ENCODE assay signal across 10 mouse cellular contexts in the genomic region with DNA sequence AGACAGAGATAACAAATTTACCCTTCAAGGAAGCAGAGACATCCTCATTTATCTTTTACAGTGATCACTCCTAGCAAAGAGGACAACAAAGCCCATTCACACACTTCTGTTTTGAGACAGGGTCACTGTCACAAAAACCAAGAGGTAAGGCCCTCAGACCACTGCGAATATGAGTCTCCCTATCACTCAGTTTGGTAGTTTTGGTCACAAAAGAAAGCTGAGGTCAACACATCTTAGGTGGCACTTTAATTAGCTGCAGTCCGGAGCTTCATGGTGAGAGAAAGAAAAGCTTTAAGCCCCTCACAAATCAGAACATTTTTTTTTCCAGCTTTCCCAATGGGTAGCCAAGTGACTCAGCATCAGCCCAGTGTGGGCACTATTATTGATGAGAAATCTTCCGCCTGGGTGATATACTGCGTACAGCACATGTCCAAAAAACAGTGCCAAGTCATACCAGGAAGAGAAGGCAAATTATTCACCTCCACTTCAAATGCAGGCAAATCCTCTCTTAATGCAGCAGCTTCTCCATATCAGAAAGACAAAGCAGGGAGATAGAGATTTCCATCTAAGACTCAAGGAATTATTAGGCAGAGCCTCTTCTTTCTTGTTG.
DNase-seq lines count a peak whose midpoint lies in the region; ATAC-seq lines count a peak whose summit lies in the region.
"Had no signal": no experiment of that assay in that cellular context is flagged by ENCODE, and none has a peak within 500 bp of the region (broad histone marks: within the 10 kb centered on the region; RNA-seq: fewer than 3 reads in every experiment).

No protein-coding gene starts in this region.

- no peak overlapping the region for H3K4me2 ChIP-seq in forebrain, embryonic 13.5 days
- H3K4me2 ChIP-seq in midbrain, embryonic 12.5 days (replicated peaks), result no peak overlapping the region
- H3K4me2 ChIP-seq in heart, embryonic 11.5 days, result no peak overlapping the region
- H3K4me2 ChIP-seq: limb, embryonic 15.5 days had no signal

- no peaks in the 10 kb centered on the region for H3K9me3 ChIP-seq in forebrain, embryonic 13.5 days (replicated peaks)
- no peaks in the 10 kb centered on the region for H3K9me3 ChIP-seq in midbrain, embryonic 12.5 days
- H3K9me3 ChIP-seq in heart, embryonic 11.5 days (replicated peaks; ENCODE audit: control insufficient read depth, low read length), result no peaks in the 10 kb centered on the region
- H3K9me3 ChIP-seq: limb, embryonic 15.5 days had no signal

- no peak overlapping the region for H3K27ac ChIP-seq in forebrain, embryonic 13.5 days
- H3K27ac ChIP-seq in midbrain, embryonic 12.5 days (replicated peaks), result 0 out of 2 replicates have a peak overlapping the region, but pooled peaks have one; percentile 20
- no peak overlapping the region for H3K27ac ChIP-seq in heart, embryonic 11.5 days (ENCODE audit: low read depth, low read length)
- H3K27ac ChIP-seq: limb, embryonic 15.5 days had no signal

- H3K36me3 ChIP-seq in forebrain, embryonic 13.5 days (ENCODE audit: poor library complexity, severe bottlenecking), result no peaks in the 10 kb centered on the region
- no peaks in the 10 kb centered on the region for H3K36me3 ChIP-seq in midbrain, embryonic 12.5 days
- no peaks in the 10 kb centered on the region for H3K36me3 ChIP-seq in heart, embryonic 11.5 days (ENCODE audit: control insufficient read depth, insufficient read depth, low read length)
- H3K36me3 ChIP-seq: limb, embryonic 15.5 days had no signal

- no peak overlapping the region for H3K9ac ChIP-seq in forebrain, embryonic 13.5 days
- H3K9ac ChIP-seq in midbrain, embryonic 12.5 days (replicated peaks), result no peak overlapping the region
- H3K9ac ChIP-seq in heart, embryonic 11.5 days (ENCODE audit: low read depth, low read length), result no peak overlapping the region
- H3K9ac ChIP-seq: limb, embryonic 15.5 days had no signal

- DNase-seq in MN1 (ENCODE audit: low spot score), result peak; percentile 25
- peak; percentile 74 for DNase-seq in cerebellum, adult 11-12 months
- DNase-seq in right cerebral cortex, adult 2 months (ENCODE audit: low spot score in 2 of 2), result no peak
- no peak for DNase-seq in embryo, embryonic 11 days
- no peak for DNase-seq in urinary bladder, postnatal 14 days (ENCODE audit: low spot score)
- DNase-seq: adrenal gland, postnatal 10 days had no signal

- H3K27me3 ChIP-seq in forebrain, embryonic 13.5 days, result no peaks in the 10 kb centered on the region
- H3K27me3 ChIP-seq in midbrain, embryonic 12.5 days, result peaks cover 5% of the 10 kb centered on the region
- H3K27me3 ChIP-seq in heart, embryonic 11.5 days (ENCODE audit: control insufficient read depth, insufficient read depth, low read length), result no peaks in the 10 kb centered on the region

- no peak overlapping the region for H3K4me3 ChIP-seq in forebrain, embryonic 13.5 days
- H3K4me3 ChIP-seq in midbrain, embryonic 12.5 days, result no peak overlapping the region
- H3K4me3 ChIP-seq in heart, embryonic 11.5 days (ENCODE audit: low read depth, low read length), result no peak overlapping the region
- H3K4me3 ChIP-seq: limb, embryonic 15.5 days had no signal

- WGBS in forebrain, embryonic 13.5 days, result 23% methylated on average over 4 of the region's 4 CpGs
- 25% methylated on average over 4 of the region's 4 CpGs for WGBS in midbrain, embryonic 12.5 days
- 53% methylated on average over 4 of the region's 4 CpGs for WGBS in heart, embryonic 11.5 days (ENCODE audit: insufficient replicate concordance)

- ATAC-seq in forebrain, embryonic 13.5 days, result peak; percentile 81
- peak; percentile 51; the same call in 1 of the 2 replicates for ATAC-seq in midbrain, embryonic 12.5 days (ENCODE audit: low FRiP score, low read depth)
- ATAC-seq in heart, embryonic 11.5 days (replicated peaks; ENCODE audit: insufficient number of reproducible peaks, low FRiP score, low TSS enrichment), result no peak

- H3K4me1 ChIP-seq in forebrain, embryonic 13.5 days, result no peaks in the 10 kb centered on the region
- peaks cover 3% of the 10 kb centered on the region; the same call in 1 of the 2 replicates for H3K4me1 ChIP-seq in midbrain, embryonic 12.5 days
- H3K4me1 ChIP-seq in heart, embryonic 11.5 days (ENCODE audit: control insufficient read depth, insufficient read depth, low read length), result no peaks in the 10 kb centered on the region
- H3K4me1 ChIP-seq: limb, embryonic 15.5 days had no signal

Comparison
In these comparisons a context has a peak if more than half of its experiments do, and no peak if none do; other contexts are left out.
1. DNase-seq: peak in MN1 (single experiment) and cerebellum, adult 11-12 months (single experiment); none in right cerebral cortex, adult 2 months (0 of 2), embryo, embryonic 11 days (single experiment) and urinary bladder, postnatal 14 days (single experiment).